Mouse (Mus musculus): ENCODE measurements around the gene Gfod2.

DNA sequence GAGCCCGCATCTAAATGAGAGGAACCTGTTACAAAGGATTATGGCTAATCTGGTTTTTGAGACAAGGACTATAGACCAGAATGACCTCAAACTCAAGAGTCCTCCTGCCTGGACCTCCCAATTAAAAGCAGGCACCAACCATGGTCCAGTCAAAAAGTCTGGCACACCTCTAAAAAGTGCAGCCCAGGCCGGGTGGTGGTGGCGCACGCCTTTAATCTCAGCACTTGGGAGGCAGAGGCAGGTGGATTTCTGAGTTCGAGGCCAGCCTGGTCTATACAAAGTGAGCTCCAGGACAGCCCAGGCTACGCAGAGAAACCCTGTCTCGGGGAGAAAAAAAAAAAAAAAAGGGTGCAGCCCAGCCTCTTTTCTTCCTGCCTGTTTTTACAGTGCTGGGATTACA lies 73.1 kb downstream of the Gfod2 start:
- TF ChIP-seq POLR2A (IDR thresholded peaks at IDR 0.05; ENCODE audit: borderline replicate concordance, control insufficient read depth, low read depth, low read length) (no peak), CTCF (IDR thresholded peaks at IDR 0.05; ENCODE audit: control insufficient read depth, insufficient read depth, low read length) (no peak)

Data from bone marrow, adult 2 months (tissue).